ENCODE assay signal across 23 mouse cellular contexts in genomic region chr8:11840174-11840573, GRCm38 (mm10). TPM values are rescaled to one million over a fixed set of nuclear protein-coding genes. Genes with fewer than 3 reads are reported as not detected.
DNase-seq lines count a peak whose midpoint lies in the region; ATAC-seq lines count a peak whose summit lies in the region.
"Had no signal": no experiment of that assay in that cellular context is flagged by ENCODE, and none has a peak within 500 bp of the region (broad histone marks: within the 10 kb centered on the region; RNA-seq: fewer than 3 reads in every experiment).

TSS of gene Tex29 (plus strand) at chr8:11840474.

- H3K9ac ChIP-seq in forebrain, embryonic 13.5 days: no peak within 1 kb of the TSS
- no peak within 1 kb of the TSS for H3K9ac ChIP-seq in hindbrain, embryonic 11.5 days (ENCODE audit: low read depth, low read length)
- H3K9ac ChIP-seq in forebrain, embryonic 14.5 days (ENCODE audit: low read length): no peak within 1 kb of the TSS
- H3K9ac ChIP-seq in hindbrain, embryonic 14.5 days: no peak within 1 kb of the TSS
- H3K9ac ChIP-seq: liver, postnatal 0 days had no signal

- DNase-seq in forebrain, embryonic 10.5 days (ENCODE audit: extremely low spot score, low spot score): no peak
- no peak for DNase-seq in hindbrain, embryonic 10.5 days (ENCODE audit: low spot score)
- DNase-seq in hindbrain, embryonic 11.5 days (ENCODE audit: low spot score): no peak
- DNase-seq in forebrain, embryonic 14.5 days (ENCODE audit: low spot score): no peak
- no peak for DNase-seq in hindbrain, embryonic 14.5 days (ENCODE audit: low spot score)
- no peak for DNase-seq in spleen, adult 18-20 months
- DNase-seq: adrenal gland, adult 2 months; embryo, embryonic 11 days; gastrocnemius, postnatal 10 days; heart, postnatal 4 days; liver; liver, postnatal 0 days; retina, postnatal 1 day; thymus, adult 18-20 months had no signal

- H3K27ac ChIP-seq in forebrain, embryonic 13.5 days: peak within 1 kb of the TSS; percentile 72
- H3K27ac ChIP-seq in forebrain, embryonic 10.5 days: no peak within 1 kb of the TSS
- H3K27ac ChIP-seq in hindbrain, embryonic 10.5 days: peak within 1 kb of the TSS; percentile 64
- H3K27ac ChIP-seq in hindbrain, embryonic 11.5 days (ENCODE audit: low read depth, low read length): no peak within 1 kb of the TSS
- peak within 1 kb of the TSS; percentile 77 for H3K27ac ChIP-seq in forebrain, embryonic 14.5 days (ENCODE audit: low read depth, low read length)
- peak within 1 kb of the TSS; percentile 47 for H3K27ac ChIP-seq in hindbrain, embryonic 14.5 days
- H3K27ac ChIP-seq: kidney, postnatal 0 days; macrophage had no signal

- H3K27me3 ChIP-seq in forebrain, embryonic 13.5 days: no peaks in the 10 kb centered on the region
- no peaks in the 10 kb centered on the region for H3K27me3 ChIP-seq in forebrain, embryonic 10.5 days (ENCODE audit: poor library complexity, severe bottlenecking)
- H3K27me3 ChIP-seq in hindbrain, embryonic 10.5 days (ENCODE audit: insufficient read depth, poor library complexity, severe bottlenecking): no peaks in the 10 kb centered on the region
- no peaks in the 10 kb centered on the region for H3K27me3 ChIP-seq in hindbrain, embryonic 11.5 days (ENCODE audit: control insufficient read depth, insufficient read depth, low read length)
- H3K27me3 ChIP-seq in forebrain, embryonic 14.5 days (replicated peaks; ENCODE audit: control insufficient read depth, insufficient read depth, low read length): no peaks in the 10 kb centered on the region
- H3K27me3 ChIP-seq in hindbrain, embryonic 14.5 days (ENCODE audit: control insufficient read depth, insufficient read depth, low read length): no peaks in the 10 kb centered on the region

- no peak within 1 kb of the TSS for H3K4me3 ChIP-seq in forebrain, embryonic 13.5 days
- H3K4me3 ChIP-seq in forebrain, embryonic 10.5 days: no peak within 1 kb of the TSS
- H3K4me3 ChIP-seq in hindbrain, embryonic 10.5 days: no peak within 1 kb of the TSS
- H3K4me3 ChIP-seq in hindbrain, embryonic 11.5 days (ENCODE audit: low read depth, low read length): no peak within 1 kb of the TSS
- no peak within 1 kb of the TSS for H3K4me3 ChIP-seq in forebrain, embryonic 14.5 days (ENCODE audit: low read depth, low read length)
- no peak within 1 kb of the TSS for H3K4me3 ChIP-seq in hindbrain, embryonic 14.5 days (replicated peaks; ENCODE audit: low read length)

- 0 out of 2 replicates have a peak within 1 kb of the TSS, but pooled peaks have one; percentile 13 for H3K4me2 ChIP-seq in forebrain, embryonic 13.5 days
- H3K4me2 ChIP-seq in hindbrain, embryonic 11.5 days (replicated peaks; ENCODE audit: low read depth, low read length): no peak within 1 kb of the TSS
- no peak within 1 kb of the TSS; the same call in 1 of the 2 replicates for H3K4me2 ChIP-seq in forebrain, embryonic 14.5 days (ENCODE audit: low read length)
- H3K4me2 ChIP-seq in hindbrain, embryonic 14.5 days (replicated peaks): no peak within 1 kb of the TSS

- peaks cover 23% of the 10 kb centered on the region for H3K36me3 ChIP-seq in forebrain, embryonic 13.5 days (ENCODE audit: poor library complexity, severe bottlenecking)
- H3K36me3 ChIP-seq in forebrain, embryonic 10.5 days (replicated peaks): peaks cover 14% of the 10 kb centered on the region
- H3K36me3 ChIP-seq in hindbrain, embryonic 10.5 days: peaks cover 19% of the 10 kb centered on the region
- no peaks in the 10 kb centered on the region for H3K36me3 ChIP-seq in hindbrain, embryonic 11.5 days (ENCODE audit: control insufficient read depth, insufficient read depth, low read length)
- peaks cover 10% of the 10 kb centered on the region for H3K36me3 ChIP-seq in forebrain, embryonic 14.5 days (ENCODE audit: control insufficient read depth, insufficient read depth, low read length)
- H3K36me3 ChIP-seq in hindbrain, embryonic 14.5 days (replicated peaks; ENCODE audit: control insufficient read depth, insufficient read depth): peaks cover 9% of the 10 kb centered on the region

- no peaks in the 10 kb centered on the region for H3K9me3 ChIP-seq in forebrain, embryonic 13.5 days (replicated peaks)
- H3K9me3 ChIP-seq in forebrain, embryonic 10.5 days: no peaks in the 10 kb centered on the region
- H3K9me3 ChIP-seq in hindbrain, embryonic 10.5 days: no peaks in the 10 kb centered on the region
- no peaks in the 10 kb centered on the region for H3K9me3 ChIP-seq in hindbrain, embryonic 11.5 days (ENCODE audit: control insufficient read depth, low read length)
- H3K9me3 ChIP-seq in forebrain, embryonic 14.5 days (replicated peaks; ENCODE audit: control insufficient read depth, low read length): no peaks in the 10 kb centered on the region
- no peaks in the 10 kb centered on the region for H3K9me3 ChIP-seq in hindbrain, embryonic 14.5 days (ENCODE audit: control insufficient read depth, low read length)

- H3K4me1 ChIP-seq in forebrain, embryonic 13.5 days: peaks cover 30% of the 10 kb centered on the region
- H3K4me1 ChIP-seq in forebrain, embryonic 10.5 days: peaks cover 9% of the 10 kb centered on the region
- peaks cover 16% of the 10 kb centered on the region for H3K4me1 ChIP-seq in hindbrain, embryonic 10.5 days (replicated peaks)
- H3K4me1 ChIP-seq in hindbrain, embryonic 11.5 days (replicated peaks; ENCODE audit: control insufficient read depth, insufficient read depth, low read length): peaks cover 3% of the 10 kb centered on the region; the same call in 1 of the 2 replicates
- peaks cover 16% of the 10 kb centered on the region for H3K4me1 ChIP-seq in forebrain, embryonic 14.5 days (ENCODE audit: control insufficient read depth, insufficient read depth, low read length)
- peaks cover 16% of the 10 kb centered on the region; the same call in 1 of the 2 replicates for H3K4me1 ChIP-seq in hindbrain, embryonic 14.5 days (replicated peaks; ENCODE audit: control insufficient read depth, insufficient read depth, low read length)

- WGBS in forebrain, embryonic 13.5 days: 86% methylated on average over 5 of the region's 5 CpGs
- 88% methylated on average over 5 of the region's 5 CpGs for WGBS in forebrain, embryonic 10.5 days
- WGBS in hindbrain, embryonic 10.5 days: 89% methylated on average over 5 of the region's 5 CpGs
- WGBS in hindbrain, embryonic 11.5 days: 81% methylated on average over 5 of the region's 5 CpGs
- 85% methylated on average over 5 of the region's 5 CpGs for WGBS in forebrain, embryonic 14.5 days
- 91% methylated on average over 5 of the region's 5 CpGs for WGBS in hindbrain, embryonic 14.5 days

- no peak for ATAC-seq in forebrain, embryonic 13.5 days
- ATAC-seq in hindbrain, embryonic 11.5 days (ENCODE audit: low FRiP score): no peak
- ATAC-seq in forebrain, embryonic 14.5 days: no peak
- ATAC-seq in hindbrain, embryonic 14.5 days (ENCODE audit: low FRiP score): no peak
- no peak for ATAC-seq in monocyte, adult 5-6 weeks (replicated peaks; ENCODE audit: insufficient number of reproducible peaks, low FRiP score, low TSS enrichment, poor library complexity, severe bottlenecking)
- ATAC-seq: intestine, postnatal 0 days; liver, postnatal 0 days had no signal

RNA-seq across cellular contexts. Expression of gene Tex29, which starts in this region (rescaled TPM):
- polyA plus RNA-seq in forebrain, embryonic 13.5 days (2015; fragmentation: Nextera tagmentation; extraction: Ambion mirVana): 0.30 and 0.89 TPM in 2 replicates
- not detected in 2 replicates for polyA plus RNA-seq in forebrain, embryonic 10.5 days (2016; fragmentation: Nextera tagmentation; extraction: Ambion mirVana)
- polyA plus RNA-seq in hindbrain, embryonic 10.5 days (2016; fragmentation: Nextera tagmentation; extraction: Ambion mirVana): 0.27 TPM in 1 of 2 replicates, not detected in the other
- polyA plus RNA-seq in hindbrain, embryonic 11.5 days (2014; fragmentation: Nextera tagmentation; extraction: Ambion mirVana): 0.18 and 0.22 TPM in 2 replicates
- polyA plus RNA-seq in forebrain, embryonic 14.5 days (2014; fragmentation: Nextera tagmentation; extraction: Ambion mirVana): 0.58 TPM in 1 of 2 replicates, not detected in the other
- 0.42 and 0.64 TPM in 2 replicates for polyA plus RNA-seq in hindbrain, embryonic 14.5 days (2014; fragmentation: Nextera tagmentation; extraction: Ambion mirVana)
- total RNA-seq in monocyte, adult 5-6 weeks (2017): not detected in 3 replicates
- total RNA-seq: adrenal gland, adult 2 months; CH12.LX; gastrocnemius, postnatal 10 days; heart, postnatal 4 days; left cerebral cortex, postnatal 36 days; neutrophil, adult 5-6 weeks had no signal
- polyA plus RNA-seq: frontal cortex, adult 2 months; liver, postnatal 0 days; macrophage had no signal

Comparison
In these comparisons a context has a peak if more than half of its experiments do, and no peak if none do; other contexts are left out.
1. H3K27ac ChIP-seq: peak in forebrain, embryonic 13.5 days (single experiment), hindbrain, embryonic 10.5 days (single experiment), forebrain, embryonic 14.5 days (single experiment) and hindbrain, embryonic 14.5 days (single experiment); none in forebrain, embryonic 10.5 days (single experiment) and hindbrain, embryonic 11.5 days (single experiment).